Mouse (Mus musculus) common myeloid progenitor, adult 5-6 weeks (primary cell): Measurements from ENCODE around the gene Fkbp6. TPM values are rescaled to one million over a fixed set of nuclear protein-coding genes. Genes with fewer than 3 reads are reported as not detected.

Experiments used
- ATAC-seq: replicated peaks from 2 replicates; pipeline ENCODE4 v1.8.0; 2016; ENCODE audit warnings: low read depth, mild to moderate bottlenecking, moderate TSS enrichment, inconsistent platforms; ENCODE audit not compliant: poor library complexity, severe bottlenecking
- total RNA-seq: library from RNA; stranded (forward); fragments of 200-1000, 187-1606 nt; gene quantifications from 2 replicates; pipeline ENCODE4 v1.2.3, GENCODE M21; 2017

Gene Fkbp6
- total RNA-seq, 1 experiment from 2014 or later: not detected

- ATAC-seq: peak; percentile 69; the same call in 1 of the 2 replicates
Measured at GRCm38 (mm10) chr5:135353564-135353963, 3.7 kb upstream of the Fkbp6 start.

DNA sequence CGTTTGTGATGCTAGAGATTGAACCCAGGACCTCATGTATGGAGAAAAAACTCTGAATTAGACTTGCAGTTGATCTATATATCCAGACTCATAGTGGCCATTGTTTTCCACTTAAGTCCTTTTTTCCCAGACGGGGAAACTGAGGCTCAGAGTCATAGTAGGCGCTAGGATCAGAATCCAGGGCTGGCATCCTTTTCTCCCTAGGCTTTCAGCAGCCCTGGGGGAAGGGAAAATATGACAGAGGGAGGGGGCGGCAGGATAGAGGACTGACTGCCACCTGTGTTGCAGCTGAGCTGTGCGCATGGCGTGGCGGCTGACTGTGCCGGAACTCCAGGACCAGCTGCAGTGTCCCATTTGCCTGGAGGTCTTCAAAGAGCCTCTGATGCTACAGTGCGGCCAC lies 3.2 kb upstream of the Fkbp6 start, which contains the start of gene Trim50:
Gene Trim50, plus strand, starts transcription at position 301 of the 400 bp plus-strand sequence.
- ATAC-seq: no peak

DNA sequence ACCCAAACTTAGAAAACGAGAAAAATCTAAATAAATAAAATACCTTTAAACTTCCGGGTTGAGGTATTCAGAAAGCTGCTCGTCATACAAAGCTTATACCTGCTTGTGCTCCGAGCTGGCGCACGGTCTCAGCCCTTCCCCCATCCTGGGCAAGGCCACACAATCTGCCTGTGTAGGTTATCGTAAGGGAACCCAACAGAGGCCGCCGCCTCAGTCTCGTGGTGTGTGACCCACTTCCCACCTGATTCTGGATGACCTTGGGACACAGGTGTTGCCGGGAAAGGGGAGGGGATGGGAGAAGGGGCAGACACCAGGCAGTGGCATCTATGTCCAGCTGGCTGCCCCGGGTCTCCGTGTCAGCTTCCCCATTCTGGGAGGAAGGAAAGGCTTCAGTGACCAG lies 1.8 kb upstream of the Fkbp6 start:
- no peak for ATAC-seq

GRCm38 (mm10) chr5:135347511-135348011 lies 2.3 kb downstream of the Fkbp6 start:
- no peak for ATAC-seq

DNA sequence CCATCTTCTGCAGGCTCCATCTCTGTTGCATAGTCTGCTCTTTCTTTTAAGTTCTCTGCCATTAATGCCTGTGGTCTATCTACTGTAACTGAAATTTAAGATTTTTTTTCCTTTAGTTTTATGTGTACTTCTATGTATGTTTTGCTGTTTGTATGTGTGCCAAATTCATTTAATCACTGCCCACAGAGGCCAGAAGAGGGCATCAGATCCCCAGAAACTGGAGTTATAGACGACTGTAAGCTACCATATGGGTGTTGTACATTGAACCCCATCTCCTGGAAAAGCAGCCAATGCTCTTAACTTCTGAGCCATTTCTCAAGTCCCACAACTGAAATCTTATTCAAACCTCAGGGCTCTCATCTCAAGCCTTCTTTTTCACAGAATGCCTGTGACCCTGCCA lies 3.4 kb downstream of the Fkbp6 start:
- peak; percentile 48; the same call in 1 of the 2 replicates for ATAC-seq

DNA sequence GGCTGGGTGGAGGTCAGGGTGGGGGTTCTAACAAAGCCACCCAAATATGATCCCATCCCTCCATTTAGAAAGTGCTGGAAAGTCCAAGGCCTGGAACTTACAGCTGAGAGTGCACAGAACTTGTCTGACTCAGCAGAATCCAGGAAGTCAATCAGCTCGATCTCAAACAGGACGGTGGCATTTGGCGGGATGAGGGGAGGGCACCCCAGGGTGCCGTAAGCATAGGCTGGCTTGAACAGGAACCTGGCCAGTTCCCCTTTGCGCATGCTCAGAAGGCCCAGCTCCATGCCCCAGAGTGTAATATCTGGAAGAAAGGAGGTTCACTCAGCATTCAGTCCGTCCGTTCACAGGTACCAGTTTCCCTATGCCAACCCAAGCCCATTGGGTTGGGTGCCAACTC lies 3.9 kb downstream of the Fkbp6 start:
- peak; percentile 82 for ATAC-seq

GRCm38 (mm10) chr5:135337575-135337974 lies 12.3 kb downstream of the Fkbp6 start:
- ATAC-seq: no peak

DNA sequence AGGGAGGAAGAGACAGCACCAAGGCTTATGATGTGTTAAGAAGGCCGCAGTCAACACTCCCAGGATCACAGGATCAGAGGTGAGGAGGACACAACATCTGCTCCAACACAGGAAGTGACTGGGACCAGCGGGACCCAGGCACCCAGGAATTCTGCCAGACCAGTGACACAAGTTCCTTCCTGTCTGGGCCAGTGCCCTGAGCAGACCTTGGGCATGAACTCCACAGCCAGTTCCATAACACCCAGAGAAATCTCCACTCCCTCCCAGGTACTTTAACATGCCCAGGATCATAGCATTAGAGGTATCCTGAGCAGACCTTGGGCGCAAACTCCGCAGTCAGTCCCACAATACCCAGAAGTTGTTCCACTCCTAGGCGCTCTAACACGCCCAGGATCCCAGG lies 18.7 kb downstream of the Fkbp6 start:
- no peak for ATAC-seq

DNA sequence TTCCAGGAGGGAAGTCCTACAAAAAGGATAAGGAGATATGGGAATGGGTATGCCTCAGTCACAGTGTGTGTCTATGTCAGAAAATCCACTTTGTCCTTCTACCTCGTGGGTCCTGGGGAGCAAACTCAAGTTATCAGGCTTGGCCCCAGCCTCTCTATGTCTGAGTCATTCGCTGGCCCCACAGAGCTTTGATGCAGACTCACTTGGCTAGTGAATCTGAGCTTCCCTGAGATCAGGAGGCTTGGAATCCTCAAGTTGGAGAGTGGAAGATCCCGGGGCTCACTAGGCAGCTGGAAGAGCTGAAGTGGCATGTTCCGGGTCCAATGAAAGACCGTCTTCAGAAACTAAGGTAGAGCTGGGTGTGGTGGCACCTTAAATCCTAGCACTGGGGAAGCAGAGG lies 19.6 kb downstream of the Fkbp6 start:
- no peak for ATAC-seq

DNA sequence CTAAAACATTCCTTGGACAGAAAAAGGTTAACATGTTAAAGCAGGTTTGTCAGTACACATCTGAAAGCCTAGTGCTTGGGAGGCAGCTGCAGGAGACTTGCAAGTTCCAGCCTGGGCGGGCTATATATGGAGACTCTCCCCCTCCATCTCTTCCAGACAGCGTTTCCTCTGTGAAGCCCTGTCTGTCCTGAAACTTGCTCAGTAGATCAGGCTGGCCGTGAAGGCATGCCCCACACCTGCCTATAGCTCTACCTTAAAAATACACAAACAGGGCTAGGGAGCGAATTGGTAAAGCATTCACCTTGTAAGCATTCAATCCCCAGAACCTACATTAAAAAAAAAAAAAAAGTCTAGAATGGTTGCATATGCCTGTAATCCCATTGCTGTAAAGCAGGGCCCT lies 20.4 kb downstream of the Fkbp6 start:
- ATAC-seq: no peak

GRCm38 (mm10) chr5:135326121-135326659 lies 23.7 kb downstream of the Fkbp6 start:
- no peak for ATAC-seq

DNA sequence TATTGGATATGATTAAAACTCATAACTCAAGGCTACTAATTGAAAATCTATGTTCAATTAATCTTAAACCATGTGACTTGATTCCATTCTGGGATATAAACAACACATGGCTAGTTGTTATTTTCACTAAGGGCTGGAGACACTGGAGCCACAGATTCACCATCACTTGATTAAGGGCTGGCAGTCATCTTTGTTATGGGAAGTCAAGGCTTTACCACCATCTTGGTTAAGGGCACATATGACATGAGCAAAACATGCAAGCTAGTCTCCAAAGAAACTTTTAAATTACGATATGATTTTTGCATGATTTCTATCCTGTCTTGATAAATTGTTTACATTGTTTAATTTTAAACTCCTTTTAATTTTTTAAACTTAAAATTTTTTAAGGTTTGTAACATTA lies 27.6 kb downstream of the Fkbp6 start:
- no peak for ATAC-seq

DNA sequence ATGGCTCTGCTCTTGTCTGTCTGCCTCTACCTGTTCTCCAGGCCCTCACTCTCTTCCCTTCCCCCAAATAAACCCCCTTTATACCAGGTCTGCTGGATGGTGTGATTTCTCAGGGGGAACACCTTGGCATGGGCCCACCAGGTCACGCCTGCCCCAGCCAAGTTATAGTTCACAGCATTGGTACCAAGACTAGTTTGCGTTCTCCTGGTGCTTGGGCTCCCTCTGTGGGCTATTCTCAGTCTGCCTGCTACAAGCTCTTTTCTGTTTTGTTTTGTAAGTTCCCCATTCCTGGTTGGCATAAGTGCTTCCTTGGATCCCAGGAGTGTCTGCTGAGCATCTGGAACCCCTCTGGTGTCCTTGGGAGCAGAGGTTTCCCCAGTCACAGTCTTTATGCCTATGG lies 30.0 kb downstream of the Fkbp6 start:
- no peak for ATAC-seq

GRCm38 (mm10) chr5:135316177-135316576 lies 33.7 kb downstream of the Fkbp6 start:
- 0 out of 2 replicates have a peak, but pooled peaks have one; percentile 22 for ATAC-seq

DNA sequence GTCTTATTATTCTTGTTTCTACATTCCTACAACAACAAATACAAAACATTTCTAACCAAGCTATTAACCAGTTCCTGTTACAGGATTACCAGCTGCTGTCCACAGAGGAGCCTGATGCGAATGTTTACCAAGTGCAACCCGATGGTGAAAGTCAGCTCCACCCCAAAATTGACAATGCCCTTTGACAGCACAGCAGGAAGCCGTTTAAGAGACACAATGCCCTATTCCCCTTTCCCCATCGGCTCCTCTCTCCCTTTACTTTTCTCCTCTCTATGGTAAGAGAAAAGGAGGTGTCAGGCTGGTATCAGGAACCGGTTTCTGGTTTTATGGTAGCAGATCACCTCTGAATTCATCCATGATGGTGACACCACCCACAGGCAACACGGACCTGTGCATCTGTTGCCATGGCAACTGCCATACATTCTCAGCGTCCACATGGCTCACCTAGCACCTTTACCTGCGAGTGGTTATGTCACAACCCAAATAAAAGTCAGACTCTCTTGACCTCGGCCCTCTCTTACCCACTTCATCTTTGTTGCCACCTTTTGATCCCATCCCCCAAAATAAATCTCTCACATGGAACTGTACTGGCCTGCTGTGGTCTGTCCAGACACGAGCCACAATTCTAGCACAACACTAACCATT lies 43.4 kb downstream of the Fkbp6 start:
- ATAC-seq: no peak

DNA sequence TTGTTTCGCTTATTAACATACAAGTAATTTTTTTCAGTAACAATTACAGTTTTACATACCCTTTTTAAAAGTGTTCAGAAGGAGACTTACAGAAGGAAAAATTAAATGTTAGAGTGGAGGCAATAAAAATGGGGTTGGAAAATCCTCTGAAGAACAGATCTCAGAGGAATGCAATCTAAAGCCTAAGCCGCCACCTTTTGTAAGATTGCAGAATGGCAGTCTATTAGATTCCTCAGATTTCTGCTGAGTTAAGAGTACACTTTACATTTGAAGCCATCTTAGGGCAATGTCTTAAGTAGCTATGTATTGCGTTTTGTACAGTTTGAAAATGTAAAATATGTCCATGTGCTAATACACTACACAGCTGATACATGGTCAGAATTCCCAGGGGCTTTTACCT lies 47.4 kb downstream of the Fkbp6 start:
- no peak for ATAC-seq

DNA sequence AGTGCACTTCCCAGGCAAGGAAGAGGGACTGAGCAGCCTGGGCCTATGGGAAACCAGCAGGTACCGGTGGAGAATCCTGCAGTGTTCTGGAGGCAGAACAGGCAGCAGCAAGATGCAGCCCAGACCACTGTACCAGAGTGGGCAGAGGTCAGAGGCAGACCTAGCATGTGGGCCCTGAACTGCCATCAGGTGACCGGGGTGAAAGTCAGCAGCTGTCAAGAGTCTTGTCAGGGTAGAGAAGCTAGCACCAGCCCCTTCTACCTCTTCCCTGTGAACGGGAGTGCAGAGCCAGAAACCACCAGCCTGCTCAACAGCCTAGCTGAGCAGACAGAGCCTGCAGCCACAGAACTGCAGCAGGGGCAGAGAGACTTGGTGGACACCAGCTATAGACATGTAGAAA lies 47.9 kb downstream of the Fkbp6 start:
- ATAC-seq: no peak

GRCm38 (mm10) chr5:135292001-135292400 lies 57.8 kb downstream of the Fkbp6 start:
- ATAC-seq: no peak

- ATAC-seq: no peak
Measured at GRCm38 (mm10) chr5:135291193-135291592, 58.7 kb downstream of the Fkbp6 start.

DNA sequence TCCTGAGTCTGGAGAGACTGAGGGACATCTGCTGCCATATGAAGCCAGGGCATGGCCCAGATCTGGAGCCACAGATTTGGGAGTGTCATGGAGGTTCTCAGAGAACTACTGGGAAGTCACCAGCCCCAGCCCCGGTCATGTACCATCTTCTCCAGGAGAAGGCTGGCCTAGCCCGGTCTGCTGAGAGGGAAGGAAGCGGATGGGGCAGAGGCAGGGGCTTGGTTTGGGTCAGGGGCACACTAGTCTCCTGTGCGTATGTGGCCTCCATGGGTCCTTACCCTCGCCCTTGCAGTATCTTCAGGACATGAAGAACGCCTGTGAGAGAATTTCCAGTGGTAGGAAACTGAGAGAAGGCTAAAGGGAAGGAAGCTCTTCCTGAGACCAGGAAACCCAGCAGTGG lies 59.1 kb downstream of the Fkbp6 start:
- ATAC-seq: no peak

GRCm38 (mm10) chr5:135286926-135287325 lies 62.9 kb downstream of the Fkbp6 start:
- no peak for ATAC-seq

GRCm38 (mm10) chr5:135286185-135286584 lies 63.7 kb downstream of the Fkbp6 start:
- peak; percentile 96 for ATAC-seq
